26 mouse cellular contexts compared by ENCODE assay signal in the genomic region with DNA sequence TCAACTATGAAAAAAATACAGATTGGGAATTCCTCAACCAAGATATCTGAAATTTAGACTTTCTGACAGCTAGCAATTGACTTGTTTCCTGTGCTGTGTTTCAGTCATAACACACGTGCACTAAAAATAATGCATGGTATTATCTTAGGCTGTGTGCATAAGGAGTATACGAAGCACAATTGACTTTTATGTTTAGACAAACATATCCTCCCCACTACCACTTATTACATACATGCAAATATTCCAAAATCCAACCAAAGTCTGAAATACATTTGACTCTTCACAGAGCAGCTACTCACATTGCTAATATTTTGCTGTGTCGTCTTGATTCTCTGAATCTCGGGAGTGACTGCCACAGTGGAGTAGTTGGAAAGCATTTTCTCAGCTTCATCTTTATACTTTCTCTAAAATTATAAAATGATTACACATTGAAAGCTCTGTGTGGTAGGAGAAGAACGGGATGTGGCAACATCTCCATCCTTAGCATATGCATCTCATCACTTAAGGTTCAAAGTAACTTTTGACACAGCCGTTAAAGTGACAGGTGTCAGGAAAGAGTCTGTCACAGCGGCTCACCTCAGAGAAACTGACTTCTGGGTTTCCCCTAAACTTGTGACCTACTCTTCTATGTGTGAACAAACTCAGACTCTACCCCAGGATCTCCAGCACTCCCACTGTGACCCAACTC.
DNase-seq lines count a peak whose midpoint lies in the region; ATAC-seq and TF ChIP-seq lines count a peak whose summit lies in the region.
"Had no signal": no experiment of that assay in that cellular context is flagged by ENCODE, and none has a peak within 500 bp of the region (broad histone marks: within the 10 kb centered on the region; RNA-seq: fewer than 3 reads in every experiment).

No protein-coding gene starts in this region.

- no peak for TF ChIP-seq POLR2A in thymus, adult 2 months (IDR thresholded peaks at IDR 0.05; ENCODE audit: control insufficient read depth, extremely low read depth, insufficient read depth, low read length, poor library complexity)

- ATAC-seq in heart, embryonic 16.5 days (replicated peaks; ENCODE audit: extremely low read depth, insufficient read depth, low FRiP score) = peak; percentile 32; the same call in 1 of the 2 replicates
- no peak for ATAC-seq in intestine, embryonic 16.5 days
- no peak for ATAC-seq in hindbrain, postnatal 0 days
- ATAC-seq: forebrain, embryonic 16.5 days; intestine, embryonic 15.5 days had no signal

- DNase-seq in heart, postnatal 4 days = no peak
- DNase-seq in induced T-regulatory cell, adult 2 months (ENCODE audit: low read depth) = peak; percentile 29
- peak; percentile 59 for DNase-seq in thymus, adult 2 months
- peak; percentile 57 for DNase-seq in thymus, postnatal 4 days
- DNase-seq in hindbrain, postnatal 0 days (ENCODE audit: low spot score) = no peak
- DNase-seq in frontal cortex, adult 2 months (ENCODE audit: extremely low spot score in 1 of 2, low spot score in 1 of 2) = no peak
- DNase-seq: adrenal gland, postnatal 25 days; cerebellum, adult 9-10 months; gastrocnemius, postnatal 25 days; heart, adult 18-20 months; heart, postnatal 14 days; kidney, adult 9 months; layer of hippocampus, adult 9-11 months; liver, embryonic 13.5 days; lung, adult 2 months; lung, postnatal 14 days; retina, postnatal 1 day had no signal

- H3K4me3 ChIP-seq in heart, embryonic 16.5 days (ENCODE audit: low read length) = no peak overlapping the region
- no peak overlapping the region for H3K4me3 ChIP-seq in thymus, adult 2 months (ENCODE audit: control insufficient read depth, insufficient read depth, low read length)
- H3K4me3 ChIP-seq in intestine, embryonic 16.5 days (ENCODE audit: low read length) = no peak overlapping the region
- H3K4me3 ChIP-seq in hindbrain, postnatal 0 days (ENCODE audit: low read length) = no peak overlapping the region
- H3K4me3 ChIP-seq: forebrain, embryonic 10.5 days; heart, embryonic 12.5 days; hindbrain, embryonic 12.5 days; intestine, embryonic 15.5 days; left cerebral cortex, adult 2 months; liver, embryonic 13.5 days; midbrain, embryonic 12.5 days had no signal

- H3K4me2 ChIP-seq in heart, embryonic 16.5 days (ENCODE audit: low read depth, low read length) = no peak overlapping the region
- H3K4me2 ChIP-seq in intestine, embryonic 16.5 days (ENCODE audit: low read depth, low read length) = no peak overlapping the region
- no peak overlapping the region for H3K4me2 ChIP-seq in hindbrain, postnatal 0 days (ENCODE audit: low read depth, low read length)
- H3K4me2 ChIP-seq: heart, embryonic 12.5 days; hindbrain, embryonic 12.5 days; intestine, embryonic 15.5 days; liver, embryonic 13.5 days; midbrain, embryonic 12.5 days had no signal

- peaks cover 35% of the 10 kb centered on the region for H3K36me3 ChIP-seq in heart, embryonic 16.5 days (ENCODE audit: control insufficient read depth, insufficient read depth)
- peaks cover 31% of the 10 kb centered on the region for H3K36me3 ChIP-seq in thymus, adult 2 months (ENCODE audit: control insufficient read depth, insufficient read depth, low read length)
- no peaks in the 10 kb centered on the region for H3K36me3 ChIP-seq in intestine, embryonic 16.5 days (ENCODE audit: control insufficient read depth, insufficient read depth, low read length)
- H3K36me3 ChIP-seq in hindbrain, postnatal 0 days (ENCODE audit: insufficient read depth, low read length) = no peaks in the 10 kb centered on the region
- H3K36me3 ChIP-seq: forebrain, embryonic 10.5 days; hindbrain, embryonic 12.5 days; intestine, embryonic 15.5 days; liver, embryonic 13.5 days; midbrain, embryonic 12.5 days had no signal

- TF ChIP-seq CTCF in thymus, adult 2 months (IDR thresholded peaks at IDR 0.05; ENCODE audit: borderline replicate concordance, control insufficient read depth, extremely low read depth, insufficient read depth, low read length, poor library complexity) = no peak
- TF ChIP-seq CTCF in hindbrain, postnatal 0 days (IDR thresholded peaks at IDR 0.05; ENCODE audit: low read depth) = no peak

- no peaks in the 10 kb centered on the region for H3K4me1 ChIP-seq in heart, embryonic 16.5 days (ENCODE audit: control insufficient read depth, insufficient read depth, low read length)
- peaks cover 6% of the 10 kb centered on the region; the same call in 1 of the 2 replicates for H3K4me1 ChIP-seq in thymus, adult 2 months (replicated peaks; ENCODE audit: control insufficient read depth, insufficient read depth, low read length)
- no peaks in the 10 kb centered on the region for H3K4me1 ChIP-seq in intestine, embryonic 16.5 days (ENCODE audit: control insufficient read depth, insufficient read depth, low read length)
- H3K4me1 ChIP-seq in hindbrain, postnatal 0 days (ENCODE audit: insufficient read depth, low read length) = no peaks in the 10 kb centered on the region
- H3K4me1 ChIP-seq: forebrain, embryonic 10.5 days; heart, embryonic 12.5 days; hindbrain, embryonic 12.5 days; intestine, embryonic 15.5 days; liver, embryonic 13.5 days; midbrain, embryonic 12.5 days had no signal

- H3K27me3 ChIP-seq in heart, embryonic 16.5 days (ENCODE audit: control insufficient read depth, insufficient read depth, low read length) = no peaks in the 10 kb centered on the region
- H3K27me3 ChIP-seq in thymus, adult 2 months (ENCODE audit: control insufficient read depth, insufficient read depth, low read length) = no peaks in the 10 kb centered on the region
- no peaks in the 10 kb centered on the region for H3K27me3 ChIP-seq in intestine, embryonic 16.5 days (replicated peaks; ENCODE audit: control insufficient read depth, insufficient read depth, low read length)
- no peaks in the 10 kb centered on the region for H3K27me3 ChIP-seq in hindbrain, postnatal 0 days (ENCODE audit: insufficient read depth, low read length)
- H3K27me3 ChIP-seq: heart, embryonic 12.5 days; hindbrain, embryonic 12.5 days; intestine, embryonic 15.5 days; liver, embryonic 13.5 days; midbrain, embryonic 12.5 days had no signal

- H3K9ac ChIP-seq in heart, embryonic 16.5 days (ENCODE audit: low read length) = no peak overlapping the region
- no peak overlapping the region for H3K9ac ChIP-seq in intestine, embryonic 16.5 days (ENCODE audit: low read depth, low read length)
- H3K9ac ChIP-seq in hindbrain, postnatal 0 days (replicated peaks; ENCODE audit: low read length) = no peak overlapping the region
- H3K9ac ChIP-seq: heart, embryonic 12.5 days; hindbrain, embryonic 12.5 days; intestine, embryonic 15.5 days; liver, embryonic 13.5 days; midbrain, embryonic 12.5 days had no signal

- H3K27ac ChIP-seq in heart, embryonic 16.5 days (ENCODE audit: low read length) = no peak overlapping the region
- H3K27ac ChIP-seq in thymus, adult 2 months (ENCODE audit: control insufficient read depth, insufficient read depth, low read length) = peak overlapping the region; percentile 70; the same call in 1 of the 2 replicates
- H3K27ac ChIP-seq in intestine, embryonic 16.5 days (ENCODE audit: low read length) = no peak overlapping the region
- H3K27ac ChIP-seq in hindbrain, postnatal 0 days = no peak overlapping the region
- H3K27ac ChIP-seq: forebrain, embryonic 10.5 days; hindbrain, embryonic 12.5 days; intestine, embryonic 15.5 days; left cerebral cortex, adult 2 months; liver, embryonic 13.5 days; midbrain, embryonic 12.5 days had no signal

- 77% methylated on average over 7 of the region's 7 CpGs for WGBS in heart, embryonic 16.5 days
- 14% methylated on average over 7 of the region's 7 CpGs for WGBS in thymus, adult 2 months
- 79% methylated on average over 7 of the region's 7 CpGs for WGBS in intestine, embryonic 16.5 days
- 87% methylated on average over 7 of the region's 7 CpGs for WGBS in hindbrain, postnatal 0 days

- no peaks in the 10 kb centered on the region for H3K9me3 ChIP-seq in heart, embryonic 16.5 days (replicated peaks; ENCODE audit: control insufficient read depth, low read length)
- no peaks in the 10 kb centered on the region for H3K9me3 ChIP-seq in intestine, embryonic 16.5 days (ENCODE audit: control insufficient read depth, low read length)
- H3K9me3 ChIP-seq in hindbrain, postnatal 0 days (ENCODE audit: low read length) = no peaks in the 10 kb centered on the region
- H3K9me3 ChIP-seq: forebrain, embryonic 10.5 days; heart, embryonic 12.5 days; hindbrain, embryonic 12.5 days; intestine, embryonic 15.5 days; liver, embryonic 13.5 days; midbrain, embryonic 12.5 days had no signal

Comparison
In these comparisons a context has a peak if more than half of its experiments do, and no peak if none do; other contexts are left out.
1. DNase-seq: peak in induced T-regulatory cell, adult 2 months (single experiment), thymus, adult 2 months (single experiment) and thymus, postnatal 4 days (single experiment); none in heart, postnatal 4 days (single experiment), hindbrain, postnatal 0 days (single experiment) and frontal cortex, adult 2 months (0 of 2).